Mouse (Mus musculus) hindbrain, embryonic 16.5 days (tissue): ENCODE results near the gene Rbbp4. TPM values are rescaled to one million over a fixed set of nuclear protein-coding genes. Genes with fewer than 3 reads are reported as not detected.

Experiments used
- ATAC-seq: fragments of 200-750 bp; cut with Nextera tagmentation; 2 replicates; pipeline ENCODE4 v1.8.0; 2017; ENCODE audit warnings: moderate TSS enrichment, moderate library complexity
- H3K27ac ChIP-seq: fragments of 300-500 bp; sonication (generic); 2 replicates; pipeline ENCODE4 v1.5.1; 2014; ENCODE audit warnings: low read depth, mild to moderate bottlenecking, control low read depth, low read length, moderate library complexity
- H3K27me3 ChIP-seq: fragments of 300-500 bp; sonication (generic); replicated peaks from 2 replicates; pipeline ENCODE4 v1.6.1; 2014; ENCODE audit warnings: low read length; ENCODE audit not compliant: control insufficient read depth, insufficient read depth
- H3K36me3 ChIP-seq: fragments of 300-500 bp; sonication (generic); 2 replicates; pipeline ENCODE4 v1.6.1; 2014; ENCODE audit warnings: mild to moderate bottlenecking, low read length, moderate library complexity, mixed read lengths; ENCODE audit not compliant: control insufficient read depth, insufficient read depth
- H3K4me1 ChIP-seq: fragments of 300-500 bp; sonication (generic); 2 replicates; pipeline ENCODE4 v1.6.1; 2014; ENCODE audit warnings: low read depth, low read length; ENCODE audit not compliant: control insufficient read depth, insufficient read depth
- H3K4me2 ChIP-seq: fragments of 300-500 bp; sonication (generic); 2 replicates; pipeline ENCODE4 v1.6.1; 2014; ENCODE audit warnings: mild to moderate bottlenecking, low read length, control low read depth, moderate library complexity
- H3K4me3 ChIP-seq: fragments of 300-500 bp; sonication (generic); 2 replicates; pipeline ENCODE4 v1.5.1; 2014; ENCODE audit warnings: mild to moderate bottlenecking, low read length, control low read depth, moderate library complexity
- H3K9ac ChIP-seq: fragments of 300-500 bp; sonication (generic); 2 replicates; pipeline ENCODE4 v1.6.1; 2014; ENCODE audit warnings: low read depth, mild to moderate bottlenecking, control low read depth, low read length, moderate library complexity
- H3K9me3 ChIP-seq: fragments of 300-500 bp; sonication (generic); 2 replicates; pipeline ENCODE4 v1.6.1; 2014; ENCODE audit warnings: mild to moderate bottlenecking, low read length, moderate library complexity; ENCODE audit not compliant: control insufficient read depth
- WGBS: fragments of 180-500 bp; shearing (Covaris S2); extraction: QIAGEN DNeasy Blood & Tissue Kit; methylation state at CpG from one replicate; pipeline ENCODE4 v1.1.7; 2014; 5-methylcytosine and 5-hydroxymethylcytosine counted together
- polyA plus RNA-seq: library from polyadenylated mRNA; unstranded; fragments of >200 nt; fragmentation: Nextera tagmentation; extraction: Ambion mirVana; gene quantifications from 2 replicates; pipeline ENCODE4 v1.2.1, GENCODE M21; 2015

Rbbp4 gene
- polyA plus RNA-seq, 1 experiment from 2014 or later, result 242 TPM

DNA sequence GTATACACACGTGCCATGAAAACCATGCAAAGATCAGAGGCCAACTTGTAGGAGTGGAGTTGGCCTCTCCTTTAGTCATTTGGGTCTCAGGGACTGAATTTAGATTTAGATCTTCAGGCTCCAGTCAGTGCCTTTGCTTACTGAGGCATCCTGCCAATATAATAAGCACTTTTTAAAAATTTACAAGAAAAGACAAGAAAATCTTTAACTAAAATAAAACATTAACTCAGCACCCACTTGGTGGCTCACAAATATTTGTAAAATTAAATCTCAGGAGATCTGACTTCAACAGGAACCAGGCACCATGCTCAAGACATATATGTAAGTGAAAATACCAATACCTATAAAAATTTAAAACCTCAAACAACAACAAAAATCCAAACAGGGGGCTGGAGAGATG lies 14.3 kb downstream of the Rbbp4 start:
- H3K9me3 ChIP-seq, result no peaks in the 10 kb centered on the region
- WGBS, result 95% methylated on average over 1 of the region's 1 CpGs
- no peaks in the 10 kb centered on the region for H3K27me3 ChIP-seq
- no peaks in the 10 kb centered on the region for H3K4me1 ChIP-seq
- H3K9ac ChIP-seq, result no peak overlapping the region
- H3K4me2 ChIP-seq, result no peak overlapping the region
- no peak overlapping the region for H3K27ac ChIP-seq
- H3K36me3 ChIP-seq, result peaks cover 38% of the 10 kb centered on the region
- ATAC-seq, result no peak
- H3K4me3 ChIP-seq, result no peak overlapping the region

DNA sequence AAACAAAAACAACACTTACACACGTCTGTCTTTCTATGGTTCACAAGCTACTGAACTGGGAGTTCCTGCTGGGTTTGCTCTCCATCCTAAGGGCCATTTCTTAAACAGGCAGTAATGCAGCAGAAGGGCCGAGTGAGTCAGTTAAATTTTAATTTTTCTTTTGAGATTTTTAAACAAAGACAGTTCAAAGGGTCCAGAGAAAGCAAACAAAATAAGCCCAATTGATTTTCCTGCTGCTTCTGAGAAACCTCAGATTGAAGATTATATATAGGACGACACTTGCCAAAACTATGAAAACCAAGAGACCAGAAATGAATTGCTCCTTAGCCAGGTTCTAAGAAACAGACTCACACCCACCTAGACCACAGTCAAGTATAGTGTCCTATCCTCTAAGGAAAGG lies 21.3 kb downstream of the Rbbp4 start:
- Histone ChIP-seq H3K4me2 (no peak overlapping the region), H3K4me1 (no peaks in the 10 kb centered on the region), H3K4me3 (no peak overlapping the region), H3K27me3 (no peaks in the 10 kb centered on the region), H3K27ac (no peak overlapping the region), H3K9me3 (no peaks in the 10 kb centered on the region), H3K9ac (no peak overlapping the region), H3K36me3 (peaks cover 38% of the 10 kb centered on the region)
- ATAC-seq, result no peak
- 82% methylated on average over 3 of the region's 3 CpGs for WGBS

DNA sequence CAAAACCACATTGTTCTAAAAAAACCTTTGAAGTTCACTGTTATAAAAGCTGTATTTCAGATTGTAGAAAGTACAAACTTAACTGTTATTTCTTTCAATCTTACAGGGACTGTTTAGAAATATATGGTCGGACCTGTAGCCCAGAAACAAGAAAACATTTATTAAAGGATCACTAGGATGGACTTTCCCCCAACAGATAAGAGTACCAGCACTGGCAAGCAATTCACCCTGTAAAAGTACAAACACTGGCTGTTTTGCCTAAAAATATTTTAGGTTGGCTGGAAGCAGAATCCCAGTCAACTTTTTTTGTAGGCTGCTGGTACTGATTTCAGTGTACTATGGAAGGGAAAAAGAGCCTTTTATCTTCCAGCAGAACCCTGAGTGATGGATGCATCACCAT lies 27.2 kb downstream of the Rbbp4 start:
- Histone ChIP-seq H3K9ac (no peak overlapping the region), H3K4me3 (no peak overlapping the region), H3K27me3 (no peaks in the 10 kb centered on the region), H3K9me3 (no peaks in the 10 kb centered on the region), H3K4me2 (no peak overlapping the region), H3K36me3 (peaks cover 24% of the 10 kb centered on the region), H3K4me1 (no peaks in the 10 kb centered on the region), H3K27ac (no peak overlapping the region)
- no peak for ATAC-seq
- 96% methylated on average over 1 of the region's 1 CpGs for whole genome bisulfite sequencing

DNA sequence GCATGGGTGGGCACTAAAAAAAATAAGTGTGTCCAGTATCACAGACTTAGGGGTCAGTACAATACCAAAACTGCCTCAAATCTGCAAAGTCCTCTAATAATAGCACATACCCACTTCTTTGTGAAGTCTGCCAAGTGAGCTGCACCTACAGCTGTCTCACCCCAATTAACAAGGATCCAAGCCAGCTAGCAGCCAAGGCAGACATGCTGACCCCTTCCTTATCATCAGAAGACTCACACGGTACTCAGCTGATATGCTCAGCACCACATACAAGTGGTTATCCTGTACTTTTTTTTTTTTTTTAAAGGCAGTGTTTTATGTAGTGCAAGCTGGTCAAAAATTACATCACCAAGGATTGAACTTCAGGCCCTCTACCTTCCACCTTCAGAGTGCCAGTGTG lies 30.9 kb downstream of the Rbbp4 start:
- no peaks in the 10 kb centered on the region for H3K4me1 ChIP-seq

GRCm38 (mm10) chr4:129303816-129304215 lies 31.4 kb downstream of the Rbbp4 start:
- H3K4me3 ChIP-seq, result no peak overlapping the region
- peaks cover 14% of the 10 kb centered on the region for H3K36me3 ChIP-seq
- H3K4me2 ChIP-seq, result no peak overlapping the region
- H3K9me3 ChIP-seq, result no peaks in the 10 kb centered on the region
- no peak overlapping the region for H3K27ac ChIP-seq
- H3K9ac ChIP-seq, result no peak overlapping the region
- no peaks in the 10 kb centered on the region for H3K27me3 ChIP-seq
- 83% methylated on average over 9 of the region's 9 CpGs for WGBS
- H3K4me1 ChIP-seq, result no peaks in the 10 kb centered on the region
- no peak for ATAC-seq

More for the DNA sequence above, 30.9 kb downstream of the Rbbp4 start:
- no peak for ATAC-seq
- Histone ChIP-seq H3K9me3 (no peaks in the 10 kb centered on the region), H3K4me3 (no peak overlapping the region), H3K36me3 (peaks cover 15% of the 10 kb centered on the region), H3K27me3 (no peaks in the 10 kb centered on the region), H3K9ac (no peak overlapping the region), H3K4me2 (no peak overlapping the region), H3K27ac (no peak overlapping the region)
- WGBS, result 73% methylated on average over 1 of the region's 1 CpGs

DNA sequence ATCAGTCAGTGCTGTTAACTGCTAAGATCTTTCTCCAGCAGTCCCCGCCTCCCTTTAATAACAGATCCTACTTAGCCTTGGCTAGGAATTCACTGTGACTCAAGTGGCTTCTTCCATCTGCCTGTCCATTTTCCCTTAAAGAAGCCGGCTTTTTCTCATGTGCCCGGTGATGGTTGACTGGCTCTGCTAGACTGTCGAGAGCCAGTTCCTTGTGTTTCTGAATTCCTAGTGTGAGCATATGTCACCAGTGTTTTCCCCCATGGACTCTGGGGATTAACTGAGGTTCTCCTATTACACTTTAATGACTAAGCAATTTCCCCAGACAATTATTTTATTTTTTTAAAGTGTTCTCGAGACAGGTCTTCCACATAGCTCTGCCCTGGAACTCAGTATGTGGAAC lies 31.8 kb downstream of the Rbbp4 start:
- Histone ChIP-seq H3K4me1 (no peaks in the 10 kb centered on the region), H3K4me3 (no peak overlapping the region), H3K27ac (no peak overlapping the region), H3K36me3 (peaks cover 11% of the 10 kb centered on the region), H3K4me2 (no peak overlapping the region), H3K9ac (no peak overlapping the region), H3K9me3 (no peaks in the 10 kb centered on the region), H3K27me3 (no peaks in the 10 kb centered on the region)
- 65% methylated on average over 5 of the region's 5 CpGs for WGBS
- ATAC-seq, result no peak

GRCm38 (mm10) chr4:129299121-129299520 lies 36.0 kb downstream of the Rbbp4 start:
- WGBS, result 56% methylated on average over 10 of the region's 10 CpGs
- H3K4me3 ChIP-seq, result no peak overlapping the region
- H3K27me3 ChIP-seq, result no peaks in the 10 kb centered on the region
- no peaks in the 10 kb centered on the region for H3K36me3 ChIP-seq
- no peak for ATAC-seq
- no peak overlapping the region for H3K9ac ChIP-seq
- H3K9me3 ChIP-seq, result no peaks in the 10 kb centered on the region
- H3K4me1 ChIP-seq, result no peaks in the 10 kb centered on the region
- H3K4me2 ChIP-seq, result no peak overlapping the region
- H3K27ac ChIP-seq, result no peak overlapping the region

DNA sequence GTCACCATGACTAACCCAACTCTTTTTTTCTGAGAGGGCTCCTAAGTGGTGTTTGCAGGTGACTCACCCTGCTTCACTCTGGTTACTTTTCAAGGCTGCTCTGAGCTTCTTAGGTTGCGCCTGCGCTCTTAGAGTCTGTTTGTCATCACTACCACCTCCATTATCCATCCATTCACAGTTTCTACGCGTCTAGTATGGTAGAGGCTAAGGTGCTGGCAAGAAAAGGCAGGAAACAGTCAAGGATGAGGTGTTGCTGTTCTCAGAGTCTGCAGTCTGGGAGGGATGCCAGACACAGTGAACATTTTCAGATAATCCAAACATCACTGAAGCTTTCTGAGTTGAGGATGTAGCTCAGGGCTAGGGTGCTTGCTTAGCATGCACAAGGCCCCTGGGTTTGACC lies 37.4 kb downstream of the Rbbp4 start:
- no peaks in the 10 kb centered on the region for H3K27me3 ChIP-seq
- WGBS, result 90% methylated on average over 4 of the region's 4 CpGs
- no peak for ATAC-seq
- no peak overlapping the region for H3K27ac ChIP-seq
- no peaks in the 10 kb centered on the region for H3K36me3 ChIP-seq
- no peak overlapping the region for H3K4me3 ChIP-seq
- no peaks in the 10 kb centered on the region; the same call in 1 of the 2 replicates for H3K4me1 ChIP-seq
- H3K4me2 ChIP-seq, result no peak overlapping the region
- H3K9me3 ChIP-seq, result no peaks in the 10 kb centered on the region
- no peak overlapping the region for H3K9ac ChIP-seq

DNA sequence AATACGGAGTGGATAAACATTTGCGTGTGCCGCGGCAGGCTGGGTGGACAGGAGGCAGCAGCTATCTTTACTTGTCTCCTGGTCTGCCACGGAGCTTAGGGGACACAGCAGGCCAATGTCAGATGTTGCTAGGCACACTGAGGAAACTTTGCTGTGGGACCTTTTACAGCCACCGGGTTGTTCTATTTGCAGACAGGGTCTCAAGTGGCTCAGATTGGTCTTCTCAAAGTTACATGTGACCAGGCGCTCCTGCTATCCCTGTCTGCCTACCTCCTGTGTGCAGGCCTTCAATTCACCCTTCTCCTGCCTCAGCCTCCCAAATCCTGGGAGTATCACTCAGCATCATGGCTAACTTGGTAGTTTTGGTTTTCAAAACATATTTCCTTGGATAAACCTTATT lies 39.1 kb downstream of the Rbbp4 start:
- Histone ChIP-seq H3K4me2 (no peak overlapping the region), H3K9ac (no peak overlapping the region), H3K36me3 (no peaks in the 10 kb centered on the region), H3K9me3 (no peaks in the 10 kb centered on the region), H3K4me1 (no peaks in the 10 kb centered on the region; the same call in 1 of the 2 replicates), H3K4me3 (no peak overlapping the region), H3K27ac (no peak overlapping the region), H3K27me3 (no peaks in the 10 kb centered on the region)
- 84% methylated on average over 7 of the region's 7 CpGs for WGBS
- ATAC-seq, result no peak

- H3K36me3 ChIP-seq, result no peaks in the 10 kb centered on the region
- no peaks in the 10 kb centered on the region for H3K9me3 ChIP-seq
- H3K4me3 ChIP-seq, result no peak overlapping the region
- 92% methylated on average over 2 of the region's 2 CpGs for WGBS
- H3K4me1 ChIP-seq, result no peaks in the 10 kb centered on the region; the same call in 1 of the 2 replicates
- no peak overlapping the region for H3K9ac ChIP-seq
- H3K27me3 ChIP-seq, result no peaks in the 10 kb centered on the region
- ATAC-seq, result no peak
- no peak overlapping the region for H3K4me2 ChIP-seq
- no peak overlapping the region for H3K27ac ChIP-seq
Observed at GRCm38 (mm10) chr4:129295188-129295587, 40.0 kb downstream of the Rbbp4 start.
